Mouse (Mus musculus) limb, embryonic 14.5 days (tissue): ENCODE data around the gene B3galt4. TPM values are rescaled to one million over a fixed set of nuclear protein-coding genes. Genes with fewer than 3 reads are reported as not detected.

Experiments
- ATAC-seq: fragments of 200-750 bp; cut with Nextera tagmentation; 2 replicates; pipeline ENCODE4 v1.8.0; 2017; ENCODE audit warnings: low read depth, moderate number of reproducible peaks, moderate TSS enrichment; ENCODE audit not compliant: low FRiP score
- DNase-seq: peaks from one replicate; pipeline ENCODE4 v3.0.0-alpha.2; 2015; ENCODE audit warnings: low spot score
- H3K27ac ChIP-seq: fragments of 300-500 bp; sonication (generic); replicated peaks from 2 replicates; pipeline ENCODE4 v1.5.1; 2014; ENCODE audit warnings: low read depth, mild to moderate bottlenecking, low read length, moderate library complexity, mixed read lengths
- H3K27me3 ChIP-seq: fragments of 300-500 bp; sonication (generic); 2 replicates; pipeline ENCODE4 v1.6.1; 2014; ENCODE audit warnings: low read length, mixed read lengths; ENCODE audit not compliant: control insufficient read depth, insufficient read depth
- H3K36me3 ChIP-seq: fragments of 300-500 bp; sonication (generic); 2 replicates; pipeline ENCODE4 v1.6.1; 2014; ENCODE audit warnings: mild to moderate bottlenecking, low read length, moderate library complexity, mixed read lengths; ENCODE audit not compliant: control insufficient read depth, insufficient read depth
- H3K4me1 ChIP-seq: fragments of 300-500 bp; sonication (generic); 2 replicates; pipeline ENCODE4 v1.6.1; 2014; ENCODE audit warnings: antibody characterized with exemption, low read length, mixed read lengths; ENCODE audit not compliant: control insufficient read depth, insufficient read depth
- H3K4me2 ChIP-seq: fragments of 300-500 bp; sonication (generic); replicated peaks from 2 replicates; pipeline ENCODE4 v1.6.1; 2014; ENCODE audit warnings: low read depth, mild to moderate bottlenecking, low read length, moderate library complexity; ENCODE audit not compliant: severe bottlenecking
- H3K4me3 ChIP-seq: fragments of 300-500 bp; sonication (generic); replicated peaks from 2 replicates; pipeline ENCODE4 v1.5.1; 2014; ENCODE audit warnings: low read length
- H3K9ac ChIP-seq: fragments of 300-500 bp; sonication (generic); 2 replicates; pipeline ENCODE4 v1.6.1; 2014; ENCODE audit warnings: mild to moderate bottlenecking, low read depth, low read length, moderate library complexity; ENCODE audit not compliant: severe bottlenecking
- H3K9me3 ChIP-seq: fragments of 300-500 bp; sonication (generic); 2 replicates; pipeline ENCODE4 v1.6.1; 2016; ENCODE audit warnings: low read length; ENCODE audit not compliant: control insufficient read depth
- POLR2A ChIP-seq: fragments of 200-500 bp; IDR thresholded peaks from 2 replicates; pipeline ENCODE4 v1.8.0; 2012; ENCODE audit warnings: inconsistent platforms, mild to moderate bottlenecking, moderate library complexity, borderline replicate concordance; ENCODE audit not compliant: insufficient read depth, insufficient read length; ENCODE audit errors: extremely low read depth
- WGBS: fragments of 180-500 bp; shearing (Covaris S2); extraction: QIAGEN DNeasy Blood & Tissue Kit; methylation state at CpG from one replicate; pipeline ENCODE4 v1.1.7; 2014; 5-methylcytosine and 5-hydroxymethylcytosine counted together
- polyA plus RNA-seq, 2 experiments: library from polyadenylated mRNA; depleted of rRNA in 1 of 2; stranded (reverse) in 1 of 2; unstranded in 1 of 2; fragments of >200 nt; fragmentation: Nextera tagmentation in 1 of 2; extraction: Ambion mirVana in 1 of 2; gene quantifications; 2 replicates each; pipeline versions ENCODE4 v1.2.1 to v1.2.3; 2012 to 2014

B3galt4 gene
- polyA plus RNA-seq, 2 experiments, result 4.0 to 7.7 TPM

- under 1% methylated on average over 62 of the region's 80 CpGs for WGBS
- Histone ChIP-seq H3K4me2 (peak within 1 kb of the TSS; percentile 98), H3K4me3 (peak within 1 kb of the TSS; percentile 84), H3K9ac (peak within 1 kb of the TSS; percentile 72), H3K4me1 (peaks cover 15% of the 10 kb centered on the region), H3K36me3 (peaks cover 35% of the 10 kb centered on the region), H3K27ac (peak within 1 kb of the TSS; percentile 90), H3K9me3 (no peaks in the 10 kb centered on the region), H3K27me3 (no peaks in the 10 kb centered on the region)
- 0 out of 2 replicates have a peak, but pooled peaks have one; percentile 34 for TF ChIP-seq POLR2A
- ATAC-seq (peak; percentile 92), DNase-seq (peak; percentile 94)
These were observed 21.7 kb downstream of the B3galt4 start, which contains the start of gene Rgl2 for GRCm38 (mm10) chr17:33929371-33930279. Rgl2 (plus strand) TSS chr17:33929543.

GRCm38 (mm10) chr17:33928251-33928947, 22.9 kb downstream of the B3galt4 start:
- TF ChIP-seq POLR2A, result no peak
- Histone ChIP-seq H3K36me3 (peaks cover 30% of the 10 kb centered on the region), H3K4me1 (peaks cover 15% of the 10 kb centered on the region), H3K27ac (no peak overlapping the region), H3K4me2 (peak overlapping the region; percentile 98), H3K9ac (peak overlapping the region; percentile 72), H3K27me3 (no peaks in the 10 kb centered on the region), H3K9me3 (no peaks in the 10 kb centered on the region), H3K4me3 (peak overlapping the region; percentile 84)
- ATAC-seq (no peak), DNase-seq (no peak)
- 57% methylated on average over 21 of the region's 21 CpGs for WGBS

DNA sequence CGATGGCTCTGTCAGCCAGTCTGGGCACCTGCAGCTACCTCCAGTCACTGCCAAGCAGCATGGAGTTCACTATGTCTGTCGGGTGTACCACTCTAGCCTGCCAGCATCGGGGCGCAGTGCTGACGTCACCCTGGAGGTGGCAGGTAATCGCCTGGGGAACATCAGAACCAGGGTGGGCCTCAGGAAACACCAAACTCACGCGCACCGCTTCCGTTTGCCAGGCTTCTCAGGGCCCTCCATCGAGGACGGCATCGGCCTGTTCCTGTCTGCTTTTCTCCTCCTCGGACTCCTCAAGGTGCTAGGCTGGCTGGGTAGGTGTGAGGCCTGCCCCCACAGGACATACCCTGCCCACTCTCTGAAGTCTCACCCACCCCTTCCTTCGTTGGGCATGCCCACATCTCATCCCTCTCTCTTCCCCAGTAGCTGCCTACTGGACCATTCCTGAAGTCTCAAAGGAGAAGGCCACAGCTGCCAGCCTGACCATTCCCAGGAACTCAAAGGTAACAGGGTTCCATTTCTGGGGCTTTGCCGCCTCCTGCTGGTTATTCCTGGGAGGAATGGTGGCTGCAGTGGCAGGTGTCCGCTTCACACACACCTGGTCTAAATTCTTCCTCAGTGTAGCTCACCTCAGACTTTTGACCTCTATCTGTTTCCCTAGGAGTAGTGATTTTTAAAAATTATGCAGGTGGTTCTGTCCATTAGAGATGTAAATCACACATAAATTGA, 24.9 kb downstream of the B3galt4 start:
- no peak overlapping the region for H3K9ac ChIP-seq
- TF ChIP-seq POLR2A, result no peak
- peaks cover 13% of the 10 kb centered on the region for H3K4me1 ChIP-seq
- DNase-seq, result no peak
- H3K4me2 ChIP-seq, result no peak overlapping the region
- ATAC-seq, result no peak
- no peak overlapping the region for H3K27ac ChIP-seq
- H3K36me3 ChIP-seq, result peaks cover 16% of the 10 kb centered on the region
- no peaks in the 10 kb centered on the region for H3K27me3 ChIP-seq
- WGBS, result 77% methylated on average over 15 of the region's 17 CpGs
- no peak overlapping the region for H3K4me3 ChIP-seq
- no peaks in the 10 kb centered on the region for H3K9me3 ChIP-seq

DNA sequence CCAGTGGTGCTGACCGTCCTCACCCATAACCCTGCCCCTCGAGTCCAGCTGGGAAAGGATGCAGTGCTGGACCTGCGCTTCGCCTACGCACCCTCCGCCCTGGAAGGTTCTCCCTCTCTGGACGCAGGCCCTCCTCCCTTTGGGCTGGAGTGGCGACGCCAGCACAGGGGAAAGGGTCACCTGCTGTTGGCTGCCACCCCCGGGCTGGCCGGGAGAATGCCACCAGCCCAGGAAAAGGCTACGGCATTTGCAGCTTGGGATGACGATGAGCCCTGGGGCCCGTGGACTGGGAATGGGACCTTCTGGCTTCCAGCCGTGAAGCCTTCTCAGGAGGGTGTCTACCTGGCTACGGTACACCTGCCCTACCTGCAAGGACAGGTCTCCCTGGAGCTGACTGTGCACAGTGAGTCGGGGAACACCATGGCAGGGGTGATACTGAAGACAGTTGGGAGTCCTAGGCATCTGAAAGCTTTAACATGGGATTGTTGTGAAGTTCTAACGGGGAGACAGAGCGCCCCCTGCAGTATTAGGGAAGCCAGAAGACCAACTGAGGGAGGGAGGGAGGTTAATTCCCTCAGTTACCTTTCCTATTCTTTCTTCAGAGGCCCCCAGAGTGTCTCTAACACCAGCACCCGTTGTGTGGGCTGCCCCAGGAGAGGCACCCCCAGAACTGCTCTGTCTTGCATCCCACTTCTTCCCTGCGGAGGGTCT, 25.7 kb downstream of the B3galt4 start:
- Histone ChIP-seq H3K27me3 (no peaks in the 10 kb centered on the region), H3K4me3 (no peak overlapping the region), H3K27ac (no peak overlapping the region), H3K4me2 (no peak overlapping the region), H3K9ac (no peak overlapping the region), H3K4me1 (peaks cover 8% of the 10 kb centered on the region), H3K36me3 (peaks cover 16% of the 10 kb centered on the region), H3K9me3 (no peaks in the 10 kb centered on the region)
- no peak for TF ChIP-seq POLR2A
- DNase-seq (no peak), ATAC-seq (no peak)
- 82% methylated on average over 21 of the region's 21 CpGs for WGBS
